Mouse (Mus musculus) MEL (cell line): ENCODE results near the gene Dync1h1. TPM values are rescaled to one million over a fixed set of nuclear protein-coding genes. Genes with fewer than 3 reads are reported as not detected.

Experiments used
- DNase-seq: peaks from one replicate; pipeline ENCODE4 v3.0.0; 2011; ENCODE audit warnings: low read depth, low spot score
- H3K27ac ChIP-seq: 2 replicates; pipeline ENCODE4 v1.5.1; 2012; ENCODE audit warnings: low read depth, mild to moderate bottlenecking, control low read depth, low read length, moderate library complexity; ENCODE audit not compliant: control insufficient read depth
- H3K27me3 ChIP-seq, 2 experiments: fragments of 150-350 bp in 1 of 2; sonication (generic) in 1 of 2; 2 replicates each; pipeline ENCODE4 v1.6.1; 2012; ENCODE audit warnings: low read length in 2 of 2, mild to moderate bottlenecking in 2 of 2, improper control_type of control experiment in 1 of 2, moderate library complexity in 1 of 2; ENCODE audit not compliant: insufficient read depth in 2 of 2, control insufficient read depth in 1 of 2
- H3K36me3 ChIP-seq, 2 experiments: 2 replicates each; pipeline ENCODE4 v1.6.1; 2012 to 2014; ENCODE audit warnings: low read length in 2 of 2, improper control_type of control experiment in 1 of 2, inconsistent platforms in 1 of 2, mild to moderate bottlenecking in 1 of 2; ENCODE audit not compliant: insufficient read depth in 2 of 2, control insufficient read depth in 1 of 2
- H3K4me1 ChIP-seq, 2 experiments: fragments of 150-350 bp in 1 of 2; sonication (generic) in 1 of 2; 2 replicates each; pipeline ENCODE4 v1.6.1; 2012; ENCODE audit warnings: low read length in 2 of 2, improper control_type of control experiment in 1 of 2, mild to moderate bottlenecking in 1 of 2; ENCODE audit not compliant: insufficient read depth in 2 of 2, control insufficient read depth in 1 of 2
- H3K4me3 ChIP-seq, 2 experiments: fragments of 150-350 bp in 1 of 2; sonication (generic) in 1 of 2; 2 replicates each; pipeline ENCODE4 v1.5.1; 2012; ENCODE audit warnings: low read depth in 2 of 2, low read length in 2 of 2, mild to moderate bottlenecking in 2 of 2, moderate library complexity in 2 of 2, control low read depth in 1 of 2, improper control_type of control experiment in 1 of 2; ENCODE audit not compliant: control insufficient read depth in 1 of 2, insufficient read depth in 1 of 2
- H3K79me2 ChIP-seq: 2 replicates; pipeline ENCODE4 v1.6.1; 2012; ENCODE audit warnings: mild to moderate bottlenecking, low read length, moderate library complexity; ENCODE audit not compliant: control insufficient read depth, poor library complexity, insufficient read depth
- H3K9ac ChIP-seq: 2 replicates; pipeline ENCODE4 v1.6.1; 2012; ENCODE audit warnings: low read depth, mild to moderate bottlenecking, control low read depth, low read length, moderate library complexity; ENCODE audit not compliant: control insufficient read depth, poor library complexity, severe bottlenecking
- H3K9me3 ChIP-seq: fragments of 150-350 bp; sonication (generic); replicated peaks from 2 replicates; pipeline ENCODE4 v1.6.1; 2012; ENCODE audit warnings: mild to moderate bottlenecking, low read length, improper control_type of control experiment, moderate library complexity; ENCODE audit not compliant: insufficient read depth
- BHLHE40 ChIP-seq: IDR thresholded peaks from 2 replicates; pipeline ENCODE4 v1.6.1; 2012; ENCODE audit warnings: low read depth, mild to moderate bottlenecking, inconsistent platforms, low read length, improper control_type of control experiment, borderline replicate concordance
- CHD1 ChIP-seq: IDR thresholded peaks from 2 replicates; pipeline ENCODE4 v1.6.1; 2012; ENCODE audit warnings: low read depth, mild to moderate bottlenecking, inconsistent platforms, low read length, improper control_type of control experiment
- CHD2 ChIP-seq: IDR thresholded peaks from 2 replicates; pipeline ENCODE4 v1.6.1; 2011; ENCODE audit warnings: low read length, improper control_type of control experiment
- CTCF ChIP-seq, 3 experiments: IDR thresholded peaks in 2 of 3; conservative IDR thresholded peaks in 1 of 3; 2 replicates each; pipeline ENCODE4 v1.5.1; 2011 to 2012; ENCODE audit warnings: low read length in 3 of 3, low read depth in 2 of 3, mild to moderate bottlenecking in 2 of 3, improper control_type of control experiment in 1 of 3, inconsistent platforms in 1 of 3, mixed read lengths in 1 of 3, moderate library complexity in 1 of 3; ENCODE audit not compliant: control insufficient read depth in 1 of 3, insufficient read depth in 1 of 3, poor library complexity in 1 of 3, severe bottlenecking in 1 of 3
- E2F4 ChIP-seq: IDR thresholded peaks from 2 replicates; pipeline ENCODE4 v1.6.1; 2011; ENCODE audit warnings: low read depth, low read length, improper control_type of control experiment, borderline replicate concordance
- ELF1 ChIP-seq: IDR thresholded peaks from 2 replicates; pipeline ENCODE4 v1.6.1; 2014; ENCODE audit warnings: low read depth, mild to moderate bottlenecking, inconsistent platforms, low read length, improper control_type of control experiment, moderate library complexity
- EP300 ChIP-seq, 2 experiments: IDR thresholded peaks; 2 replicates each; pipeline ENCODE4 v1.6.1; 2011; ENCODE audit warnings: improper control_type of control experiment in 2 of 2, low read length in 2 of 2, low read depth in 1 of 2, mild to moderate bottlenecking in 1 of 2
- ETS1 ChIP-seq: IDR thresholded peaks from 2 replicates; pipeline ENCODE4 v1.6.1; 2012; ENCODE audit warnings: low read depth, mild to moderate bottlenecking, inconsistent platforms, low read length, improper control_type of control experiment, moderate library complexity
- GABPA ChIP-seq: IDR thresholded peaks from 2 replicates; pipeline ENCODE4 v1.6.1; 2012; ENCODE audit warnings: low read depth, mild to moderate bottlenecking, inconsistent platforms, low read length, improper control_type of control experiment, moderate library complexity
- GATA1 ChIP-seq: IDR thresholded peaks from 2 replicates; pipeline ENCODE4 v1.6.1; 2011; ENCODE audit warnings: low read depth, low read length, improper control_type of control experiment
- JUND ChIP-seq: IDR thresholded peaks from 2 replicates; pipeline ENCODE4 v1.6.1; 2011; ENCODE audit warnings: low read depth, mild to moderate bottlenecking, improper control_type of control experiment, low read length
- KAT2A ChIP-seq: conservative IDR thresholded peaks from 2 replicates; pipeline ENCODE4 v1.6.1; 2012; ENCODE audit warnings: low read depth, low read length, improper control_type of control experiment, inconsistent platforms
- MAFK ChIP-seq: IDR thresholded peaks from 2 replicates; pipeline ENCODE4 v1.6.1; 2011; ENCODE audit warnings: low read depth, mild to moderate bottlenecking, low read length, improper control_type of control experiment, borderline replicate concordance
- MAX ChIP-seq: IDR thresholded peaks from 2 replicates; pipeline ENCODE4 v1.6.1; 2011; ENCODE audit warnings: low read length, improper control_type of control experiment
- MAZ ChIP-seq: IDR thresholded peaks from 2 replicates; pipeline ENCODE4 v1.6.1; 2012; ENCODE audit warnings: low read depth, mild to moderate bottlenecking, inconsistent platforms, low read length, improper control_type of control experiment
- MXI1 ChIP-seq: IDR thresholded peaks from 2 replicates; pipeline ENCODE4 v1.6.1; 2011; ENCODE audit warnings: mild to moderate bottlenecking, low read depth, low read length, improper control_type of control experiment
- MYB ChIP-seq: IDR thresholded peaks from 2 replicates; pipeline ENCODE4 v1.6.1; 2011; ENCODE audit warnings: mild to moderate bottlenecking, low read depth, low read length, improper control_type of control experiment
- MYC ChIP-seq: IDR thresholded peaks from 2 replicates; pipeline ENCODE4 v1.6.1; 2011; ENCODE audit warnings: low read depth, mild to moderate bottlenecking, low read length, improper control_type of control experiment, moderate library complexity
- NELFE ChIP-seq: IDR thresholded peaks from 2 replicates; pipeline ENCODE4 v1.6.1; 2011; ENCODE audit warnings: low read depth, low read length, improper control_type of control experiment
- NRF1 ChIP-seq: IDR thresholded peaks from 2 replicates; pipeline ENCODE4 v1.6.1; 2014; ENCODE audit warnings: low read depth, mild to moderate bottlenecking, inconsistent platforms, low read length, improper control_type of control experiment, moderate library complexity; ENCODE audit not compliant: poor library complexity, insufficient read depth, severe bottlenecking
- POLR2A ChIP-seq, 2 experiments: IDR thresholded peaks; 2 replicates each; pipeline ENCODE4 v1.6.1; 2011 to 2012; ENCODE audit warnings: low read length in 2 of 2, mild to moderate bottlenecking in 2 of 2, control low read depth in 1 of 2, improper control_type of control experiment in 1 of 2, low read depth in 1 of 2, moderate library complexity in 1 of 2; ENCODE audit not compliant: control insufficient read depth in 1 of 2, insufficient read depth in 1 of 2, poor library complexity in 1 of 2
- POLR2AphosphoS2 ChIP-seq: IDR thresholded peaks from 2 replicates; pipeline ENCODE4 v1.6.1; 2011; ENCODE audit warnings: low read length, improper control_type of control experiment
- RAD21 ChIP-seq: IDR thresholded peaks from 2 replicates; pipeline ENCODE4 v1.6.1; 2011; ENCODE audit warnings: mild to moderate bottlenecking, low read depth, low read length, improper control_type of control experiment
- RCOR1 ChIP-seq: IDR thresholded peaks from 2 replicates; pipeline ENCODE4 v1.6.1; 2012; ENCODE audit warnings: low read depth, mild to moderate bottlenecking, inconsistent platforms, low read length, improper control_type of control experiment
- SIN3A ChIP-seq: IDR thresholded peaks from 2 replicates; pipeline ENCODE4 v1.6.1; 2012; ENCODE audit warnings: low read length, improper control_type of control experiment, inconsistent platforms
- SMC3 ChIP-seq: IDR thresholded peaks from 2 replicates; pipeline ENCODE4 v1.6.1; 2011; ENCODE audit warnings: low read depth, low read length, improper control_type of control experiment
- TAL1 ChIP-seq: IDR thresholded peaks from 2 replicates; pipeline ENCODE4 v1.6.1; 2012; ENCODE audit warnings: mild to moderate bottlenecking, inconsistent platforms, low read length, moderate library complexity, mixed read lengths
- TBP ChIP-seq: IDR thresholded peaks from 2 replicates; pipeline ENCODE4 v1.8.0; 2011; ENCODE audit warnings: low read depth, low read length, improper control_type of control experiment
- TCF12 ChIP-seq: IDR thresholded peaks from 2 replicates; pipeline ENCODE4 v1.6.1; 2014; ENCODE audit warnings: low read depth, mild to moderate bottlenecking, inconsistent platforms, low read length, improper control_type of control experiment, moderate library complexity
- UBTF ChIP-seq: IDR thresholded peaks from 2 replicates; pipeline ENCODE4 v1.6.1; 2012; ENCODE audit warnings: low read depth, mild to moderate bottlenecking, inconsistent platforms, low read length, improper control_type of control experiment, moderate library complexity, borderline replicate concordance; ENCODE audit not compliant: insufficient read depth
- USF1 ChIP-seq: IDR thresholded peaks from 2 replicates; pipeline ENCODE4 v1.6.1; 2014; ENCODE audit warnings: low read depth, mild to moderate bottlenecking, inconsistent platforms, low read length, improper control_type of control experiment, moderate library complexity
- USF2 ChIP-seq, 2 experiments: IDR thresholded peaks; 2 replicates each; pipeline ENCODE4 v1.6.1; 2011 to 2012; ENCODE audit warnings: improper control_type of control experiment in 2 of 2, low read length in 2 of 2, borderline replicate concordance in 1 of 2, inconsistent platforms in 1 of 2, low read depth in 1 of 2, mild to moderate bottlenecking in 1 of 2; ENCODE audit not compliant: insufficient read depth in 1 of 2
- ZC3H11A ChIP-seq: IDR thresholded peaks from 2 replicates; pipeline ENCODE4 v1.6.1; 2012; ENCODE audit warnings: low read depth, mild to moderate bottlenecking, inconsistent platforms, low read length, improper control_type of control experiment
- ZKSCAN1 ChIP-seq: IDR thresholded peaks from 2 replicates; pipeline ENCODE4 v1.6.1; 2012; ENCODE audit warnings: low read depth, mild to moderate bottlenecking, inconsistent platforms, low read length, improper control_type of control experiment, moderate library complexity
- ZMIZ1 ChIP-seq: IDR thresholded peaks from 2 replicates; pipeline ENCODE4 v1.6.1; 2012; ENCODE audit warnings: low read depth, mild to moderate bottlenecking, inconsistent platforms, low read length, improper control_type of control experiment, moderate library complexity
- ZNF384 ChIP-seq: IDR thresholded peaks from 2 replicates; pipeline ENCODE4 v1.6.1; 2012; ENCODE audit warnings: low read depth, mild to moderate bottlenecking, inconsistent platforms, low read length, improper control_type of control experiment
- polyA plus RNA-seq, 2 experiments: library from polyadenylated mRNA; stranded (reverse) in 1 of 2; unstranded in 1 of 2; fragments of >175 nt in 1 of 2; fragments of >200 nt in 1 of 2; gene quantifications; 2 replicates each; pipeline versions ENCODE4 v1.2.1 to v1.2.4; 2012; ENCODE audit warnings: low replicate concordance in 2 of 2, low read depth in 1 of 2; ENCODE audit not compliant: insufficient read length in 2 of 2, insufficient read depth in 1 of 2, missing spikeins in 1 of 2
- total RNA-seq: library from RNA; depleted of rRNA; stranded (reverse); fragments of 300-350 nt; gene quantifications from 2 replicates; pipeline ENCODE4 v1.2.3, GENCODE M21; 2012

Dync1h1 gene
- total and polyA plus RNA-seq, 3 experiments = 98.2 to 230 (median 157) TPM

DNA sequence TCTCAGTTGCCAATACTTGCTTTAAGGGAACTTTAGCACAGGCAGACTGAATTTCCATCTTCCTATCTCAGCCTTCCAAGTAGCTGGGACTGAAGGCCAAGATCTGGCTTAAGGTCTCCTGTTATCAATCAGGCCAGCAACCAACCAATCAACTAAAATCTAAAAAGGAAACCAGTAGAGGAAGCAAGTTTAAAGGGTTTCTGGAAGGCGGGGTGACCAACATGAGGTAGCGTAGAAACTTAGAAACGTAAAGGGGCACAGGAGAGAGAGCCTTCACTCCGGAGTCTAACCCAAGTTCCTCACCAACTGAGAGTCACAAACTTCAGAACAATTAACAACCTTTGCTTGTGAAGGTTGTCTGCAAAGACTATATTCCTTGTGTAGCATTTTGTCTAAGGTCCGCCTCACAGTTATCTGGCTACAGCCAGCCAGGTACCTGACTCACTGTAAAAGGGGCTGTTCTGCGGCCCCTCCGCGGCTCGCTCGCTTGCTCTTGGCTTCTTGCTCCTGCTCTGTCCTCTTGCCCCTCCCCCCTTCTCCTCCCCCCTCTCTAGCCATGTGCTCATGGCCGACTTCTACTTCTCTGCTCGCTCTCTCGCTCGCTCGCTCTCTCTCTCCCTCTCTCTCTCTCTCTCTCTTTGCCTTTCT, 97.4 kb downstream of the Dync1h1 start:
- Histone ChIP-seq H3K9me3 (no peaks in the 10 kb centered on the region), H3K36me3 (peaks cover 6 to 44% of the 10 kb centered on the region in 2 experiments), H3K9ac (peak overlapping the region; percentile 100), H3K27me3 (no peaks in the 10 kb centered on the region), H3K79me2 (peaks cover 28% of the 10 kb centered on the region), H3K4me1 (peaks cover 18 to 45% of the 10 kb centered on the region in 2 experiments), H3K27ac (peak overlapping the region; percentile 99), H3K4me3 (peak overlapping the region; percentile 21 to 46)
- peak; percentile 91 for DNase-seq
- no peak for TF ChIP-seq UBTF
- peak; percentile 94 for TF ChIP-seq TBP
- TF ChIP-seq MXI1 = peak; percentile 84; the same call in 1 of the 2 replicates
- TF ChIP-seq CTCF (IDR thresholded peaks at IDR 0.05 in 2 of 3, conservative IDR thresholded peaks at IDR 0.05 in 1 of 3; ENCODE audit: control insufficient read depth in 1 of 3, insufficient read depth in 1 of 3, low read depth in 2 of 3, low read length in 3 of 3, poor library complexity in 1 of 3, severe bottlenecking in 1 of 3) = no peak
- no peak for TF ChIP-seq GABPA
- peak; percentile 93 for TF ChIP-seq MAZ
- TF ChIP-seq ZMIZ1 = peak; percentile 88; the same call in 1 of the 2 replicates
- TF ChIP-seq USF2 (IDR thresholded peaks at IDR 0.05; ENCODE audit: borderline replicate concordance in 1 of 2, insufficient read depth in 1 of 2, low read depth in 1 of 2, low read length in 2 of 2) = no peak
- peak; percentile 90 for TF ChIP-seq GATA1
- TF ChIP-seq BHLHE40 = no peak
- peak; percentile 79 for TF ChIP-seq NELFE
- peak; percentile 59; the same call in 1 of the 2 replicates for TF ChIP-seq JUND
- TF ChIP-seq ZNF384 = no peak
- peak; percentile 65 to 83 for TF ChIP-seq EP300 (IDR thresholded peaks at IDR 0.05; ENCODE audit: low read depth in 1 of 2, low read length in 2 of 2)
- no peak for TF ChIP-seq RAD21
- TF ChIP-seq E2F4 = no peak
- TF ChIP-seq ELF1 = no peak
- no peak for TF ChIP-seq MAFK
- TF ChIP-seq MYC = peak; percentile 97
- TF ChIP-seq USF1 = no peak
- peak; percentile 46; the same call in 1 of the 2 replicates for TF ChIP-seq RCOR1
- TF ChIP-seq CHD1 = no peak
- peak; percentile 53 for TF ChIP-seq TCF12
- TF ChIP-seq SIN3A = peak; percentile 71; the same call in 1 of the 2 replicates
- TF ChIP-seq TAL1 = peak; percentile 58
- TF ChIP-seq KAT2A = peak; percentile 30; the same call in 1 of the 2 replicates
- TF ChIP-seq ETS1 = peak; percentile 69; the same call in 1 of the 2 replicates
- no peak for TF ChIP-seq NRF1
- TF ChIP-seq ZC3H11A = no peak
- peak; percentile 93 for TF ChIP-seq MAX
- peak; percentile 80 for TF ChIP-seq POLR2AphosphoS2
- TF ChIP-seq CHD2 = peak; percentile 56; the same call in 1 of the 2 replicates
- no peak for TF ChIP-seq ZKSCAN1
- no peak for TF ChIP-seq SMC3
- no peak; the same call in 1 of the 2 replicates for TF ChIP-seq MYB
- TF ChIP-seq POLR2A (IDR thresholded peaks at IDR 0.05; ENCODE audit: control insufficient read depth in 1 of 2, insufficient read depth in 1 of 2, low read depth in 1 of 2, low read length in 2 of 2, poor library complexity in 1 of 2) = peak in 1 of 2 experiments; percentile 82; a peak in 2 of 4 replicates
